Mouse (Mus musculus): ENCODE data around the gene Pparg.

- peak; percentile 35 for TF ChIP-seq FOSL1 (IDR thresholded peaks at IDR 0.05; ENCODE audit: insufficient read depth, low read length, poor library complexity, severe bottlenecking)
- no peak for TF ChIP-seq MYOD1 (IDR thresholded peaks at IDR 0.05; ENCODE audit: control insufficient read depth, insufficient read length, low read depth)
- TF ChIP-seq USF1 (IDR thresholded peaks at IDR 0.05; ENCODE audit: low read depth): no peak
- no peak for TF ChIP-seq CTCF (IDR thresholded peaks at IDR 0.05; ENCODE audit: control insufficient read depth, insufficient read depth, insufficient read length)
- TF ChIP-seq CEBPB (IDR thresholded peaks at IDR 0.05; ENCODE audit: low read depth): no peak
- TF ChIP-seq MAX (IDR thresholded peaks at IDR 0.05): no peak
Measured at GRCm38 (mm10) chr6:115480322-115481017, 119.7 kb downstream of the Pparg start.
